In the genomic region with DNA sequence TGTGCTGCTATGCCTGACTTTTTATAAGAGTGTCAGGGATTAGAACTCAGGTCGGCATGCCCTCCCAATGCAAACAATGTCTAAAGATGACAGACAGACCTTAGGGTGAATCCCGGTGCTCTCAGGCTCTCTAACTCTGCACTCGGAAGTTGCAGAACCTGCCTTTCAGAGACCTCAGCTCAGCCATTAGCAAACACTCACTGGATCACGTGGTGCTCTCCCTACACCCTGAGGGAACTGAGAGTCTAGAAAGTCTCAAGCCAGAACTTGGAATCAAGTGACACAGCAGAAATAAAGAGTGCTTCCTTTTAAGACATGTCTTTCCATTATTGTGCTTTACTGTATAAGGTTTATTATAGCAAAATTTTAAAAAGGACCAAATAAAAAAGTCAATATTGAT, we compare ENCODE assay signal across 20 mouse cellular contexts. TPM values are rescaled to one million over a fixed set of nuclear protein-coding genes. Genes with fewer than 3 reads are reported as not detected.
DNase-seq lines count a peak whose midpoint lies in the region; ATAC-seq and TF ChIP-seq lines count a peak whose summit lies in the region.
"Had no signal": no experiment of that assay in that cellular context is flagged by ENCODE, and none has a peak within 500 bp of the region (broad histone marks: within the 10 kb centered on the region; RNA-seq: fewer than 3 reads in every experiment).

No protein-coding gene starts in this region.

- H3K36me3 ChIP-seq in kidney, adult 2 months (ENCODE audit: control insufficient read depth, insufficient read depth, low read length): no peaks in the 10 kb centered on the region
- no peaks in the 10 kb centered on the region for H3K36me3 ChIP-seq in lung, postnatal 0 days (ENCODE audit: insufficient read depth, low read length)
- H3K36me3 ChIP-seq in stomach, postnatal 0 days (ENCODE audit: control insufficient read depth, insufficient read depth, low read length): no peaks in the 10 kb centered on the region
- H3K36me3 ChIP-seq: hindbrain, embryonic 10.5 days; intestine, embryonic 15.5 days; limb, embryonic 12.5 days; liver, embryonic 13.5 days had no signal

- ATAC-seq in lung, postnatal 0 days: peak; percentile 32; the same call in 1 of the 2 replicates
- ATAC-seq in megakaryocyte, adult 5-6 weeks (ENCODE audit: poor library complexity, severe bottlenecking): peak; percentile 93
- ATAC-seq in stomach, postnatal 0 days (ENCODE audit: low FRiP score, low TSS enrichment): 0 out of 2 replicates have a peak, but pooled peaks have one; percentile 34
- ATAC-seq: hindbrain, embryonic 16.5 days; intestine, embryonic 15.5 days had no signal

- WGBS in kidney, adult 2 months: 68% methylated on average over 4 of the region's 4 CpGs
- 46% methylated on average over 4 of the region's 4 CpGs for WGBS in lung, postnatal 0 days
- 46% methylated on average over 4 of the region's 4 CpGs for WGBS in stomach, postnatal 0 days

- TF ChIP-seq POLR2A in kidney, adult 2 months (IDR thresholded peaks at IDR 0.05; ENCODE audit: low read depth, low read length): no peak

- no peak for TF ChIP-seq CTCF in kidney, adult 2 months (conservative IDR thresholded peaks at IDR 0.05; ENCODE audit: insufficient read depth, insufficient read length, low read depth, low read length)
- no peak for TF ChIP-seq CTCF in lung, postnatal 0 days (IDR thresholded peaks at IDR 0.05)
- TF ChIP-seq CTCF in stomach, postnatal 0 days (IDR thresholded peaks at IDR 0.05; ENCODE audit: low read depth): no peak

- H3K27ac ChIP-seq in kidney, adult 2 months (ENCODE audit: insufficient read depth, low read depth, low read length): no peak overlapping the region
- no peak overlapping the region for H3K27ac ChIP-seq in lung, postnatal 0 days (ENCODE audit: low read length)
- peak overlapping the region; percentile 56 for H3K27ac ChIP-seq in stomach, postnatal 0 days (replicated peaks)
- H3K27ac ChIP-seq: hindbrain, embryonic 10.5 days; intestine, embryonic 15.5 days; limb, embryonic 12.5 days; liver, embryonic 13.5 days had no signal

- H3K27me3 ChIP-seq in kidney, adult 2 months (replicated peaks; ENCODE audit: control insufficient read depth, insufficient read depth, low read length): no peaks in the 10 kb centered on the region
- H3K27me3 ChIP-seq in lung, postnatal 0 days (replicated peaks; ENCODE audit: insufficient read depth, low read length): no peaks in the 10 kb centered on the region
- H3K27me3 ChIP-seq in stomach, postnatal 0 days (ENCODE audit: control insufficient read depth, insufficient read depth, low read length): no peaks in the 10 kb centered on the region
- H3K27me3 ChIP-seq: intestine, embryonic 15.5 days; limb, embryonic 12.5 days had no signal

- intact Hi-C loops in heart, postnatal 14 days (cut with DNase I): no loop called here

- no peak for TF ChIP-seq EP300 in lung, postnatal 0 days (IDR thresholded peaks at IDR 0.05)
- TF ChIP-seq EP300 in stomach, postnatal 0 days (optimal IDR thresholded peaks at IDR 0.05): no peak

- no peaks in the 10 kb centered on the region for H3K9me3 ChIP-seq in lung, postnatal 0 days (ENCODE audit: low read length)
- H3K9me3 ChIP-seq in stomach, postnatal 0 days (ENCODE audit: control insufficient read depth, low read length): no peaks in the 10 kb centered on the region
- H3K9me3 ChIP-seq: hindbrain, embryonic 10.5 days; intestine, embryonic 15.5 days; limb, embryonic 12.5 days; liver, embryonic 13.5 days had no signal

- peak; percentile 34 for DNase-seq in kidney, adult 2 months
- no peak for DNase-seq in kidney, postnatal 25 days
- peak; percentile 49 for DNase-seq in lung, postnatal 0 days (ENCODE audit: low spot score)
- DNase-seq in lung, postnatal 14 days: no peak
- peak; percentile 65 for DNase-seq in stomach, postnatal 0 days (ENCODE audit: low spot score)
- no peak for DNase-seq in heart, postnatal 14 days
- DNase-seq in layer of hippocampus, adult 8-10 months (ENCODE audit: low spot score in 2 of 2): no peak
- DNase-seq: adrenal gland, postnatal 36 days; cerebellum, adult 9-10 months; heart, adult 11 months; kidney, adult 9 months; kidney, postnatal 4 days; liver, embryonic 13.5 days; thymus, postnatal 25 days had no signal

- no peak overlapping the region for H3K9ac ChIP-seq in lung, postnatal 0 days (replicated peaks; ENCODE audit: low read depth)
- H3K9ac ChIP-seq in stomach, postnatal 0 days (ENCODE audit: low read length): no peak overlapping the region
- H3K9ac ChIP-seq: intestine, embryonic 15.5 days; limb, embryonic 12.5 days; liver, embryonic 13.5 days had no signal

- H3K4me1 ChIP-seq in kidney, adult 2 months (ENCODE audit: control insufficient read depth, insufficient read depth, low read length): peaks cover 24% of the 10 kb centered on the region
- H3K4me1 ChIP-seq in lung, postnatal 0 days (ENCODE audit: insufficient read depth, low read depth, low read length): peaks cover 12% of the 10 kb centered on the region; the same call in 1 of the 2 replicates
- H3K4me1 ChIP-seq in stomach, postnatal 0 days (replicated peaks; ENCODE audit: control insufficient read depth, insufficient read depth): peaks cover 23% of the 10 kb centered on the region

- H3K4me2 ChIP-seq in lung, postnatal 0 days (replicated peaks; ENCODE audit: low read depth, low read length): no peak overlapping the region
- H3K4me2 ChIP-seq in stomach, postnatal 0 days (replicated peaks; ENCODE audit: low read depth): no peak overlapping the region
- H3K4me2 ChIP-seq: heart, embryonic 11.5 days; intestine, embryonic 15.5 days; limb, embryonic 12.5 days; liver, embryonic 13.5 days had no signal

- H3K4me3 ChIP-seq in kidney, adult 2 months (ENCODE audit: insufficient read depth, low read depth, low read length): no peak overlapping the region
- H3K4me3 ChIP-seq in lung, postnatal 0 days (ENCODE audit: low read depth, low read length): no peak overlapping the region
- H3K4me3 ChIP-seq in stomach, postnatal 0 days (ENCODE audit: low read depth, low read length): no peak overlapping the region
- H3K4me3 ChIP-seq: hindbrain, embryonic 10.5 days; intestine, embryonic 15.5 days; limb, embryonic 12.5 days; liver, embryonic 13.5 days had no signal

RNA-seq across cellular contexts. Expression of gene Pdcd4, which starts 37.1 kb away (rescaled TPM):
- 6.4 and 10.3 TPM in 2 replicates for polyA plus RNA-seq in kidney, adult 2 months (2012; rRNA removed)
- polyA plus RNA-seq in lung, postnatal 0 days (2015; fragmentation: Nextera tagmentation; extraction: Ambion mirVana): 64.6 and 68.9 TPM in 2 replicates
- total RNA-seq in megakaryocyte, adult 5-6 weeks (2015): 60.2 and 73.4 TPM in 2 replicates
- 79.2 and 85.9 TPM in 2 replicates for total RNA-seq in megakaryocyte, adult 5-6 weeks (2017)
- polyA plus RNA-seq in stomach, postnatal 0 days (2015; fragmentation: Nextera tagmentation; extraction: Ambion mirVana): 204 and 217 TPM in 2 replicates
- 10 to 100 TPM; 24.8 to 25.6 TPM for total RNA-seq in heart, postnatal 14 days (2021)
- 100 to 1,000 TPM; 101 to 108 (median 106) TPM for total RNA-seq in layer of hippocampus, adult 8-10 months (2022)

Comparison
In these comparisons a context has a peak if more than half of its experiments do, and no peak if none do; other contexts are left out.
1. DNase-seq: peak in kidney, adult 2 months (single experiment), lung, postnatal 0 days (single experiment) and stomach, postnatal 0 days (single experiment); none in kidney, postnatal 25 days (0 of 2), lung, postnatal 14 days (single experiment), heart, postnatal 14 days (0 of 2) and layer of hippocampus, adult 8-10 months (0 of 2).
2. ATAC-seq: peak in every context shown above with its lines; median percentile 93 in megakaryocyte, adult 5-6 weeks; 34 in stomach, postnatal 0 days; 32 in lung, postnatal 0 days.